ENCODE assay signal across 26 mouse cellular contexts in genomic region chr9:47405547-47405946, GRCm38 (mm10).
A peak's percentile ranks its signal among the peaks of the same experiment; 100 is the strongest.
DNase-seq lines count a peak whose midpoint lies in the region; ATAC-seq lines count a peak whose summit lies in the region.
"Had no signal": no experiment of that assay in that cellular context is flagged by ENCODE, and none has a peak within 500 bp of the region (broad histone marks: within the 10 kb centered on the region; RNA-seq: fewer than 3 reads in every experiment).

No protein-coding gene starts in this region.

- no peak overlapping the region for H3K27ac ChIP-seq in forebrain, embryonic 11.5 days (ENCODE audit: low read depth, low read length)
- H3K27ac ChIP-seq in forebrain, embryonic 16.5 days (ENCODE audit: low read length) = no peak overlapping the region
- H3K27ac ChIP-seq in hindbrain, embryonic 10.5 days = 0 out of 2 replicates have a peak overlapping the region, but pooled peaks have one; percentile 35
- H3K27ac ChIP-seq in hindbrain, embryonic 12.5 days = no peak overlapping the region
- H3K27ac ChIP-seq: embryonic facial prominence, embryonic 10.5 days; forebrain, embryonic 12.5 days had no signal

- peaks cover 2% of the 10 kb centered on the region; the same call in 1 of the 2 replicates for H3K4me1 ChIP-seq in forebrain, embryonic 11.5 days (replicated peaks; ENCODE audit: control insufficient read depth, insufficient read depth, low read length)
- peaks cover 12% of the 10 kb centered on the region for H3K4me1 ChIP-seq in forebrain, embryonic 16.5 days (replicated peaks; ENCODE audit: control insufficient read depth, insufficient read depth, low read length)
- peaks cover 79% of the 10 kb centered on the region for H3K4me1 ChIP-seq in hindbrain, embryonic 10.5 days (replicated peaks)
- peaks cover 41% of the 10 kb centered on the region for H3K4me1 ChIP-seq in hindbrain, embryonic 12.5 days

- no peak for ATAC-seq in forebrain, embryonic 11.5 days (replicated peaks; ENCODE audit: low FRiP score)
- ATAC-seq in forebrain, embryonic 16.5 days = no peak
- ATAC-seq in hindbrain, embryonic 12.5 days (ENCODE audit: low FRiP score) = no peak
- ATAC-seq: activated CD4-positive, CD25-positive, alpha-beta regulatory T cell, adult 4 months; CD4-positive, CD25-positive, alpha-beta regulatory T cell, adult 4 months; forebrain, embryonic 14.5 days; forebrain, postnatal 0 days; Patski had no signal

- DNase-seq in embryo, embryonic 10 days (ENCODE audit: low spot score) = peak; percentile 60
- no peak for DNase-seq in embryo, embryonic 10.5 days (ENCODE audit: low spot score)
- peak; percentile 39 for DNase-seq in forebrain, embryonic 11.5 days (ENCODE audit: low spot score)
- DNase-seq in hindbrain, embryonic 10.5 days (ENCODE audit: low spot score) = no peak
- DNase-seq in mesoderm, embryonic 11.5 days (ENCODE audit: low read depth, low spot score) = peak; percentile 58
- DNase-seq: adrenal gland, adult 8-10 months; adrenal gland, postnatal 14 days; adrenal gland, postnatal 36 days; B cell, adult 2 months; cerebellum, adult 11-12 months; cerebellum, adult 2 months; cerebellum, adult 9-10 months; cerebellum, postnatal 10 days; cerebellum, postnatal 25 days; forebrain, postnatal 0 days had no signal

- H3K27me3 ChIP-seq in forebrain, embryonic 11.5 days (ENCODE audit: control insufficient read depth, insufficient read depth, low read length) = no peaks in the 10 kb centered on the region
- H3K27me3 ChIP-seq in forebrain, embryonic 16.5 days (replicated peaks; ENCODE audit: control insufficient read depth, insufficient read depth, low read length) = no peaks in the 10 kb centered on the region
- peaks cover 86% of the 10 kb centered on the region for H3K27me3 ChIP-seq in hindbrain, embryonic 10.5 days (ENCODE audit: insufficient read depth, poor library complexity, severe bottlenecking)
- peaks cover 13% of the 10 kb centered on the region for H3K27me3 ChIP-seq in hindbrain, embryonic 12.5 days
- H3K27me3 ChIP-seq: CH12.LX, Patski had no signal

- H3K9ac ChIP-seq in forebrain, embryonic 11.5 days (ENCODE audit: low read length) = no peak overlapping the region
- H3K9ac ChIP-seq in forebrain, embryonic 16.5 days (replicated peaks; ENCODE audit: low read depth, low read length) = no peak overlapping the region
- H3K9ac ChIP-seq in hindbrain, embryonic 12.5 days = no peak overlapping the region
- H3K9ac ChIP-seq: embryonic facial prominence, embryonic 12.5 days; forebrain, embryonic 12.5 days; forebrain, postnatal 0 days had no signal

- H3K9me3 ChIP-seq in forebrain, embryonic 11.5 days (ENCODE audit: control insufficient read depth, low read length) = no peaks in the 10 kb centered on the region
- H3K9me3 ChIP-seq in forebrain, embryonic 16.5 days (ENCODE audit: control insufficient read depth, low read length) = no peaks in the 10 kb centered on the region
- no peaks in the 10 kb centered on the region for H3K9me3 ChIP-seq in hindbrain, embryonic 10.5 days
- H3K9me3 ChIP-seq in hindbrain, embryonic 12.5 days (replicated peaks) = no peaks in the 10 kb centered on the region
- H3K9me3 ChIP-seq: embryonic facial prominence, embryonic 10.5 days; embryonic facial prominence, embryonic 12.5 days; forebrain, embryonic 12.5 days had no signal

- H3K4me3 ChIP-seq in forebrain, embryonic 11.5 days (ENCODE audit: low read depth, low read length) = no peak overlapping the region
- no peak overlapping the region for H3K4me3 ChIP-seq in forebrain, embryonic 16.5 days (replicated peaks; ENCODE audit: low read length)
- H3K4me3 ChIP-seq in hindbrain, embryonic 10.5 days = no peak overlapping the region
- no peak overlapping the region for H3K4me3 ChIP-seq in hindbrain, embryonic 12.5 days
- H3K4me3 ChIP-seq: embryonic facial prominence, embryonic 10.5 days; embryonic facial prominence, embryonic 12.5 days; forebrain, embryonic 12.5 days had no signal

- no peaks in the 10 kb centered on the region for H3K36me3 ChIP-seq in forebrain, embryonic 11.5 days (ENCODE audit: control insufficient read depth, insufficient read depth, low read length)
- no peaks in the 10 kb centered on the region for H3K36me3 ChIP-seq in forebrain, embryonic 16.5 days (ENCODE audit: control insufficient read depth, insufficient read depth)
- H3K36me3 ChIP-seq in hindbrain, embryonic 10.5 days = no peaks in the 10 kb centered on the region
- H3K36me3 ChIP-seq in hindbrain, embryonic 12.5 days = no peaks in the 10 kb centered on the region
- H3K36me3 ChIP-seq: embryonic facial prominence, embryonic 10.5 days; embryonic facial prominence, embryonic 12.5 days; forebrain, embryonic 12.5 days; G1E had no signal

- 80% methylated on average over 4 of the region's 4 CpGs for WGBS in forebrain, embryonic 11.5 days
- 78% methylated on average over 4 of the region's 4 CpGs for WGBS in forebrain, embryonic 16.5 days
- WGBS in hindbrain, embryonic 10.5 days = 63% methylated on average over 4 of the region's 4 CpGs
- WGBS in hindbrain, embryonic 12.5 days = 57% methylated on average over 4 of the region's 4 CpGs

- no peak overlapping the region for H3K4me2 ChIP-seq in forebrain, embryonic 11.5 days (ENCODE audit: low read depth, low read length, severe bottlenecking)
- no peak overlapping the region for H3K4me2 ChIP-seq in forebrain, embryonic 16.5 days (ENCODE audit: low read length)
- H3K4me2 ChIP-seq in hindbrain, embryonic 12.5 days (replicated peaks) = no peak overlapping the region
- H3K4me2 ChIP-seq: embryonic facial prominence, embryonic 12.5 days; forebrain, embryonic 12.5 days had no signal

Comparison
In these comparisons a context has a peak if more than half of its experiments do, and no peak if none do; other contexts are left out.
1. DNase-seq: peak in embryo, embryonic 10 days (single experiment), forebrain, embryonic 11.5 days (single experiment) and mesoderm, embryonic 11.5 days (single experiment); none in embryo, embryonic 10.5 days (single experiment) and hindbrain, embryonic 10.5 days (single experiment).